Mouse (Mus musculus) ES-E14 (cell line): Measurements from ENCODE around the gene Tcl1b4. TPM values are rescaled to one million over a fixed set of nuclear protein-coding genes. Genes with fewer than 3 reads are reported as not detected.

ENCODE experiments used
- DNase-seq: peaks from one replicate; pipeline ENCODE4 v3.0.0-alpha.2; 2013; ENCODE audit warnings: low read depth, low spot score
- H3K27ac ChIP-seq: 2 replicates; pipeline ENCODE4 v1.5.1; 2012; ENCODE audit warnings: low read depth, mild to moderate bottlenecking, low read length, moderate library complexity, mixed read lengths; ENCODE audit not compliant: poor library complexity, insufficient read depth, severe bottlenecking
- H3K36me3 ChIP-seq: 2 replicates; pipeline ENCODE4 v1.6.1; 2012; ENCODE audit warnings: mild to moderate bottlenecking, low read length, moderate library complexity, mixed read lengths; ENCODE audit not compliant: control insufficient read depth, poor library complexity, insufficient read depth, severe bottlenecking
- H3K4me1 ChIP-seq, 2 experiments: fragments of 150-350 bp in 1 of 2; sonication (generic) in 1 of 2; 2 replicates each; pipeline ENCODE4 v1.6.1; 2012; ENCODE audit warnings: low read length in 2 of 2, mild to moderate bottlenecking in 1 of 2, mixed read lengths in 1 of 2; ENCODE audit not compliant: control insufficient read depth in 2 of 2, insufficient read depth in 2 of 2, poor library complexity in 1 of 2
- H3K4me3 ChIP-seq, 2 experiments: fragments of 150-350 bp in 1 of 2; sonication (generic) in 1 of 2; 2 replicates each; pipeline ENCODE4 v1.5.1; 2012; ENCODE audit warnings: low read length in 2 of 2, low read depth in 1 of 2, mild to moderate bottlenecking in 1 of 2, mixed read lengths in 1 of 2; ENCODE audit not compliant: insufficient read depth in 1 of 2, poor library complexity in 1 of 2, severe bottlenecking in 1 of 2
- H3K9ac ChIP-seq: 2 replicates; pipeline ENCODE4 v1.6.1; 2012; ENCODE audit warnings: low read depth, mild to moderate bottlenecking, low read length, mixed read lengths; ENCODE audit not compliant: poor library complexity, insufficient read depth, severe bottlenecking
- H3K9me3 ChIP-seq: fragments of 150-350 bp; sonication (generic); 2 replicates; pipeline ENCODE4 v1.6.1; 2012; ENCODE audit warnings: low read depth, mild to moderate bottlenecking, low read length; ENCODE audit not compliant: control insufficient read depth, insufficient read depth
- CHD2 ChIP-seq: IDR thresholded peaks from 2 replicates; pipeline ENCODE4 v1.6.1; 2014; ENCODE audit warnings: mild to moderate bottlenecking, low read depth, low read length, inconsistent platforms
- HCFC1 ChIP-seq: IDR thresholded peaks from 2 replicates; pipeline ENCODE4 v1.6.1; 2012; ENCODE audit warnings: low read length, inconsistent platforms, borderline replicate concordance; ENCODE audit not compliant: insufficient read depth
- MAFK ChIP-seq: IDR thresholded peaks from 2 replicates; pipeline ENCODE4 v1.6.1; 2014; ENCODE audit warnings: mild to moderate bottlenecking, low read depth, low read length, inconsistent platforms; ENCODE audit not compliant: insufficient read depth
- ZC3H11A ChIP-seq: IDR thresholded peaks from 2 replicates; pipeline ENCODE4 v1.6.1; 2012; ENCODE audit warnings: low read depth, mild to moderate bottlenecking, inconsistent platforms, low read length, borderline replicate concordance
- ZNF384 ChIP-seq: IDR thresholded peaks from 2 replicates; pipeline ENCODE4 v1.6.1; 2012; ENCODE audit warnings: low read depth, low read length, inconsistent platforms
- in situ Hi-C, 2 experiments: fragments of 600-800 bp; cut with MboI; formaldehyde crosslinking; loops; one replicate each; pipeline ENCODE4 v1.15.1; 2025; ENCODE audit warnings: low sequenced_read_pairs in 2 of 2, inconsistent platforms in 1 of 2; ENCODE audit not compliant: unreplicated experiment in 2 of 2
- total RNA-seq: library from RNA; depleted of rRNA; stranded (reverse); fragments of 300-350 nt; gene quantifications from 2 replicates; pipeline ENCODE4 v1.2.3, GENCODE M21; 2012

The Tcl1b4 gene
- total RNA-seq, 1 experiment = not detected

GRCm38 (mm10) chr12:105207071-105207470 is 5.3 kb downstream of the Tcl1b4 start:
- in situ Hi-C loops = no loop called here
- TF ChIP-seq MAFK = no peak
- no peak for TF ChIP-seq HCFC1
- TF ChIP-seq ZC3H11A = no peak
- no peak for TF ChIP-seq ZNF384
- TF ChIP-seq CHD2 = no peak
- Histone ChIP-seq H3K4me1 (no peaks in the 10 kb centered on the region), H3K9ac (no peak overlapping the region), H3K27ac (no peak overlapping the region), H3K4me3 (no peak overlapping the region), H3K9me3 (no peaks in the 10 kb centered on the region), H3K36me3 (no peaks in the 10 kb centered on the region)
- DNase-seq = no peak

GRCm38 (mm10) chr12:105208441-105208840 is 6.7 kb downstream of the Tcl1b4 start:
- Histone ChIP-seq H3K9me3 (no peaks in the 10 kb centered on the region), H3K27ac (no peak overlapping the region), H3K4me3 (no peak overlapping the region), H3K4me1 (no peaks in the 10 kb centered on the region), H3K36me3 (no peaks in the 10 kb centered on the region), H3K9ac (no peak overlapping the region)
- no peak for DNase-seq
- in situ Hi-C loops = no loop called here
- TF ChIP-seq HCFC1 = no peak
- TF ChIP-seq MAFK = no peak
- TF ChIP-seq CHD2 = no peak
- no peak for TF ChIP-seq ZNF384
- no peak for TF ChIP-seq ZC3H11A

- in situ Hi-C loops = no loop called here
- no peak overlapping the region for H3K27ac ChIP-seq
These were observed 7.5 kb downstream of the Tcl1b4 start for GRCm38 (mm10) chr12:105209231-105209630.

GRCm38 (mm10) chr12:105217101-105217760 is 15.5 kb downstream of the Tcl1b4 start:
- H3K4me3 ChIP-seq = no peak overlapping the region
- no peak for DNase-seq
- TF ChIP-seq ZC3H11A (no peak), HCFC1 (no peak), ZNF384 (no peak), CHD2 (no peak), MAFK (no peak)
- in situ Hi-C loops = no loop called here
- no peak overlapping the region for H3K9ac ChIP-seq
- H3K4me1 ChIP-seq = peaks cover 2 to 7% of the 10 kb centered on the region in 2 experiments; a peak in 2 of 4 replicates
- H3K36me3 ChIP-seq = peaks cover 11% of the 10 kb centered on the region; the same call in 1 of the 2 replicates
- no peak overlapping the region for H3K27ac ChIP-seq
- H3K9me3 ChIP-seq = no peaks in the 10 kb centered on the region

More at GRCm38 (mm10) chr12:105209231-105209630, 7.5 kb downstream of the Tcl1b4 start:
- no peaks in the 10 kb centered on the region for H3K36me3 ChIP-seq
- H3K4me3 ChIP-seq = no peak overlapping the region
- H3K9me3 ChIP-seq = no peaks in the 10 kb centered on the region
- DNase-seq = no peak
- no peak overlapping the region for H3K9ac ChIP-seq
- H3K4me1 ChIP-seq = no peaks in the 10 kb centered on the region
- TF ChIP-seq ZNF384 (no peak), HCFC1 (no peak), ZC3H11A (no peak), CHD2 (no peak), MAFK (no peak)
